In genomic region chr12:14165713-14166112, GRCm38 (mm10) we compare ENCODE assay signal across 14 mouse cellular contexts. TPM values are rescaled to one million over a fixed set of nuclear protein-coding genes. Genes with fewer than 3 reads are reported as not detected.
DNase-seq lines count a peak whose midpoint lies in the region; ATAC-seq lines count a peak whose summit lies in the region.
"Had no signal": no experiment of that assay in that cellular context is flagged by ENCODE, and none has a peak within 500 bp of the region (broad histone marks: within the 10 kb centered on the region; RNA-seq: fewer than 3 reads in every experiment).

No protein-coding gene starts in this region.

- no peaks in the 10 kb centered on the region for H3K9me3 ChIP-seq in heart, embryonic 11.5 days (replicated peaks; ENCODE audit: control insufficient read depth, low read length)
- no peaks in the 10 kb centered on the region for H3K9me3 ChIP-seq in heart, embryonic 15.5 days (replicated peaks)
- H3K9me3 ChIP-seq: embryonic facial prominence, embryonic 12.5 days; liver, embryonic 12.5 days; stomach, embryonic 15.5 days had no signal

- no peaks in the 10 kb centered on the region for H3K27me3 ChIP-seq in heart, embryonic 11.5 days (ENCODE audit: control insufficient read depth, insufficient read depth, low read length)
- H3K27me3 ChIP-seq in heart, embryonic 15.5 days: no peaks in the 10 kb centered on the region
- H3K27me3 ChIP-seq: CH12.LX; embryonic facial prominence, embryonic 12.5 days; liver, embryonic 12.5 days; stomach, embryonic 15.5 days had no signal

- no peaks in the 10 kb centered on the region for H3K36me3 ChIP-seq in heart, embryonic 11.5 days (ENCODE audit: control insufficient read depth, insufficient read depth, low read length)
- H3K36me3 ChIP-seq in heart, embryonic 15.5 days: no peaks in the 10 kb centered on the region
- H3K36me3 ChIP-seq: embryonic facial prominence, embryonic 12.5 days; liver, embryonic 12.5 days; stomach, embryonic 15.5 days had no signal

- no peak overlapping the region for H3K4me3 ChIP-seq in heart, embryonic 11.5 days (ENCODE audit: low read depth, low read length)
- H3K4me3 ChIP-seq in heart, embryonic 15.5 days: no peak overlapping the region
- H3K4me3 ChIP-seq: embryonic facial prominence, embryonic 12.5 days; liver, embryonic 12.5 days; stomach, embryonic 15.5 days had no signal

- ATAC-seq in heart, embryonic 11.5 days (replicated peaks; ENCODE audit: insufficient number of reproducible peaks, low FRiP score, low TSS enrichment): no peak; the same call in 1 of the 2 replicates
- ATAC-seq in heart, embryonic 15.5 days (replicated peaks; ENCODE audit: insufficient number of reproducible peaks, insufficient read depth, low FRiP score, low read depth): peak; percentile 62
- ATAC-seq: liver, embryonic 12.5 days; midbrain, embryonic 16.5 days had no signal

- WGBS in heart, embryonic 11.5 days (ENCODE audit: insufficient replicate concordance): 22% methylated on average over 2 of the region's 2 CpGs
- 21% methylated on average over 2 of the region's 2 CpGs for WGBS in heart, embryonic 15.5 days

- H3K27ac ChIP-seq in heart, embryonic 11.5 days (ENCODE audit: low read depth, low read length): no peak overlapping the region
- H3K27ac ChIP-seq in heart, embryonic 15.5 days: peak overlapping the region; percentile 67
- H3K27ac ChIP-seq: embryonic facial prominence, embryonic 12.5 days; liver, embryonic 12.5 days; stomach, embryonic 15.5 days had no signal

- no peak overlapping the region for H3K4me2 ChIP-seq in heart, embryonic 11.5 days
- H3K4me2 ChIP-seq in heart, embryonic 15.5 days: no peak overlapping the region
- H3K4me2 ChIP-seq: embryonic facial prominence, embryonic 12.5 days; liver, embryonic 12.5 days; stomach, embryonic 15.5 days had no signal

- no peak overlapping the region for H3K9ac ChIP-seq in heart, embryonic 11.5 days (ENCODE audit: low read depth, low read length)
- no peak overlapping the region for H3K9ac ChIP-seq in heart, embryonic 15.5 days
- H3K9ac ChIP-seq: embryonic facial prominence, embryonic 12.5 days; liver, embryonic 12.5 days; stomach, embryonic 15.5 days had no signal

- no peaks in the 10 kb centered on the region for H3K4me1 ChIP-seq in heart, embryonic 11.5 days (ENCODE audit: control insufficient read depth, insufficient read depth, low read length)
- H3K4me1 ChIP-seq in heart, embryonic 15.5 days (replicated peaks): peaks cover 14% of the 10 kb centered on the region; the same call in 1 of the 2 replicates
- H3K4me1 ChIP-seq: embryonic facial prominence, embryonic 12.5 days; liver, embryonic 12.5 days; stomach, embryonic 15.5 days had no signal

- DNase-seq in heart, adult 11 months: peak; percentile 95
- DNase-seq in right cerebral cortex, postnatal 10 days (ENCODE audit: low spot score in 2 of 2): peak; percentile 29 to 33
- no peak for DNase-seq in right cerebral cortex, postnatal 14 days
- peak; percentile 45 for DNase-seq in testis, postnatal 10 days (ENCODE audit: low spot score)
- no peak for DNase-seq in thymus, postnatal 14 days
- no peak for DNase-seq in thymus, postnatal 4 days
- DNase-seq: kidney, adult 18-20 months had no signal

RNA-seq across cellular contexts. Expression of gene Fam84a, which starts 13.9 kb away (rescaled TPM):
- 1.4 TPM in 2 replicates for polyA plus RNA-seq in heart, embryonic 11.5 days (2014; fragmentation: Nextera tagmentation; extraction: Ambion mirVana)
- 2.3 and 2.6 TPM in 2 replicates for polyA plus RNA-seq in heart, embryonic 15.5 days (2015; fragmentation: Nextera tagmentation; extraction: Ambion mirVana)

Comparison
In these comparisons a context has a peak if more than half of its experiments do, and no peak if none do; other contexts are left out.
1. DNase-seq: peak in heart, adult 11 months (single experiment), right cerebral cortex, postnatal 10 days (2 of 2) and testis, postnatal 10 days (single experiment); none in right cerebral cortex, postnatal 14 days (single experiment), thymus, postnatal 14 days (single experiment) and thymus, postnatal 4 days (single experiment).